Mouse (Mus musculus): ENCODE measurements around the gene Olfm1. TPM values are rescaled to one million over a fixed set of nuclear protein-coding genes. Genes with fewer than 3 reads are reported as not detected.

Gene Olfm1
- polyA plus RNA-seq, 1 experiment from 2014 or later: 377 TPM

GRCm38 (mm10) chr2:28240920-28241319 is 48.1 kb downstream of the Olfm1 start:
- no peak overlapping the region for H3K4me3 ChIP-seq (replicated peaks; ENCODE audit: low read length)
- H3K36me3 ChIP-seq (replicated peaks; ENCODE audit: control insufficient read depth, insufficient read depth): no peaks in the 10 kb centered on the region
- no peaks in the 10 kb centered on the region for H3K27me3 ChIP-seq (ENCODE audit: control insufficient read depth, insufficient read depth, low read length)
- DNase-seq (ENCODE audit: low spot score) (no peak), ATAC-seq (ENCODE audit: low FRiP score) (no peak)
- H3K27ac ChIP-seq: no peak overlapping the region
- no peak overlapping the region for H3K4me2 ChIP-seq (replicated peaks)
- H3K9ac ChIP-seq: no peak overlapping the region
- WGBS: 85% methylated on average over 3 of the region's 3 CpGs
- H3K9me3 ChIP-seq (ENCODE audit: control insufficient read depth, low read length): no peaks in the 10 kb centered on the region
- no peaks in the 10 kb centered on the region for H3K4me1 ChIP-seq (replicated peaks; ENCODE audit: control insufficient read depth, insufficient read depth, low read length)

GRCm38 (mm10) chr2:28241520-28242221 is 48.9 kb downstream of the Olfm1 start:
- ATAC-seq (ENCODE audit: low FRiP score): no peak
- no peaks in the 10 kb centered on the region for H3K27me3 ChIP-seq (ENCODE audit: control insufficient read depth, insufficient read depth, low read length)
- no peaks in the 10 kb centered on the region for H3K9me3 ChIP-seq (ENCODE audit: control insufficient read depth, low read length)
- H3K4me2 ChIP-seq (replicated peaks): no peak overlapping the region
- no peak for DNase-seq (ENCODE audit: low spot score)
- 0 out of 2 replicates have a peak overlapping the region, but pooled peaks have one; percentile 22 for H3K27ac ChIP-seq
- WGBS: 66% methylated on average over 17 of the region's 17 CpGs
- no peaks in the 10 kb centered on the region for H3K4me1 ChIP-seq (replicated peaks; ENCODE audit: control insufficient read depth, insufficient read depth, low read length)
- H3K9ac ChIP-seq: no peak overlapping the region
- H3K4me3 ChIP-seq (replicated peaks; ENCODE audit: low read length): no peak overlapping the region
- no peaks in the 10 kb centered on the region for H3K36me3 ChIP-seq (replicated peaks; ENCODE audit: control insufficient read depth, insufficient read depth)

GRCm38 (mm10) chr2:28242222-28242543 is 49.4 kb downstream of the Olfm1 start:
- H3K4me3 ChIP-seq (replicated peaks; ENCODE audit: low read length): no peak overlapping the region
- ATAC-seq (ENCODE audit: low FRiP score): no peak
- no peak for DNase-seq (ENCODE audit: low spot score)
- H3K9ac ChIP-seq: no peak overlapping the region
- H3K27me3 ChIP-seq (ENCODE audit: control insufficient read depth, insufficient read depth, low read length): no peaks in the 10 kb centered on the region
- H3K36me3 ChIP-seq (replicated peaks; ENCODE audit: control insufficient read depth, insufficient read depth): no peaks in the 10 kb centered on the region
- no peak overlapping the region for H3K4me2 ChIP-seq (replicated peaks)
- no peaks in the 10 kb centered on the region for H3K4me1 ChIP-seq (replicated peaks; ENCODE audit: control insufficient read depth, insufficient read depth, low read length)
- WGBS: 72% methylated on average over 5 of the region's 5 CpGs
- H3K27ac ChIP-seq: 0 out of 2 replicates have a peak overlapping the region, but pooled peaks have one; percentile 22
- H3K9me3 ChIP-seq (ENCODE audit: control insufficient read depth, low read length): no peaks in the 10 kb centered on the region

- H3K27me3 ChIP-seq (ENCODE audit: control insufficient read depth, insufficient read depth, low read length): no peaks in the 10 kb centered on the region
- H3K9ac ChIP-seq: no peak overlapping the region
- H3K4me1 ChIP-seq (replicated peaks; ENCODE audit: control insufficient read depth, insufficient read depth, low read length): no peaks in the 10 kb centered on the region
- H3K4me3 ChIP-seq (replicated peaks; ENCODE audit: low read length): no peak overlapping the region
- no peaks in the 10 kb centered on the region for H3K36me3 ChIP-seq (replicated peaks; ENCODE audit: control insufficient read depth, insufficient read depth)
- H3K27ac ChIP-seq: no peak overlapping the region
- ATAC-seq (ENCODE audit: low FRiP score) (no peak), DNase-seq (ENCODE audit: low spot score) (no peak)
- H3K9me3 ChIP-seq (ENCODE audit: control insufficient read depth, low read length): no peaks in the 10 kb centered on the region
- H3K4me2 ChIP-seq (replicated peaks): no peak overlapping the region
- WGBS: 58% methylated on average over 8 of the region's 8 CpGs
Measured at GRCm38 (mm10) chr2:28244667-28245395, 52.0 kb downstream of the Olfm1 start.

- no peak overlapping the region for H3K4me3 ChIP-seq (replicated peaks; ENCODE audit: low read length)
- DNase-seq (ENCODE audit: low spot score): no peak
- no peak overlapping the region for H3K27ac ChIP-seq
- H3K36me3 ChIP-seq (replicated peaks; ENCODE audit: control insufficient read depth, insufficient read depth): no peaks in the 10 kb centered on the region
- H3K27me3 ChIP-seq (ENCODE audit: control insufficient read depth, insufficient read depth, low read length): no peaks in the 10 kb centered on the region
- peaks cover 4% of the 10 kb centered on the region; the same call in 1 of the 2 replicates for H3K4me1 ChIP-seq (replicated peaks; ENCODE audit: control insufficient read depth, insufficient read depth, low read length)
- H3K9me3 ChIP-seq (ENCODE audit: control insufficient read depth, low read length): no peaks in the 10 kb centered on the region
- WGBS: 75% methylated on average over 5 of the region's 5 CpGs
- no peak overlapping the region for H3K9ac ChIP-seq
- H3K4me2 ChIP-seq (replicated peaks): no peak overlapping the region
- ATAC-seq (ENCODE audit: low FRiP score): no peak
Measured at GRCm38 (mm10) chr2:28246110-28246653, 53.4 kb downstream of the Olfm1 start.

GRCm38 (mm10) chr2:28247098-28247497 is 54.3 kb downstream of the Olfm1 start:
- H3K4me3 ChIP-seq (replicated peaks; ENCODE audit: low read length): no peak overlapping the region
- no peak for DNase-seq (ENCODE audit: low spot score)
- no peak overlapping the region for H3K27ac ChIP-seq
- peaks cover 10% of the 10 kb centered on the region; the same call in 1 of the 2 replicates for H3K4me1 ChIP-seq (replicated peaks; ENCODE audit: control insufficient read depth, insufficient read depth, low read length)
- 62% methylated on average over 11 of the region's 11 CpGs for WGBS
- no peak overlapping the region for H3K9ac ChIP-seq
- no peak for ATAC-seq (ENCODE audit: low FRiP score)
- H3K36me3 ChIP-seq (replicated peaks; ENCODE audit: control insufficient read depth, insufficient read depth): no peaks in the 10 kb centered on the region
- H3K4me2 ChIP-seq (replicated peaks): no peak overlapping the region
- no peaks in the 10 kb centered on the region for H3K27me3 ChIP-seq (ENCODE audit: control insufficient read depth, insufficient read depth, low read length)
- H3K9me3 ChIP-seq (ENCODE audit: control insufficient read depth, low read length): no peaks in the 10 kb centered on the region

GRCm38 (mm10) chr2:28252554-28252953 is 59.8 kb downstream of the Olfm1 start:
- H3K4me2 ChIP-seq (replicated peaks): no peak overlapping the region
- H3K27me3 ChIP-seq (ENCODE audit: control insufficient read depth, insufficient read depth, low read length): no peaks in the 10 kb centered on the region
- H3K4me1 ChIP-seq (replicated peaks; ENCODE audit: control insufficient read depth, insufficient read depth, low read length): peaks cover 10% of the 10 kb centered on the region; the same call in 1 of the 2 replicates
- ATAC-seq (ENCODE audit: low FRiP score) (no peak), DNase-seq (ENCODE audit: low spot score) (no peak)
- WGBS: 63% methylated on average over 4 of the region's 4 CpGs
- H3K4me3 ChIP-seq (replicated peaks; ENCODE audit: low read length): no peak overlapping the region
- H3K36me3 ChIP-seq (replicated peaks; ENCODE audit: control insufficient read depth, insufficient read depth): no peaks in the 10 kb centered on the region
- H3K9me3 ChIP-seq (ENCODE audit: control insufficient read depth, low read length): no peaks in the 10 kb centered on the region
- H3K9ac ChIP-seq: no peak overlapping the region
- no peak overlapping the region for H3K27ac ChIP-seq

- Histone ChIP-seq H3K27ac (no peak overlapping the region), H3K4me1 (replicated peaks; ENCODE audit: control insufficient read depth, insufficient read depth, low read length) (peaks cover 7% of the 10 kb centered on the region; the same call in 1 of the 2 replicates), H3K27me3 (ENCODE audit: control insufficient read depth, insufficient read depth, low read length) (no peaks in the 10 kb centered on the region), H3K4me2 (replicated peaks) (no peak overlapping the region), H3K4me3 (replicated peaks; ENCODE audit: low read length) (no peak overlapping the region), H3K36me3 (replicated peaks; ENCODE audit: control insufficient read depth, insufficient read depth) (no peaks in the 10 kb centered on the region), H3K9me3 (ENCODE audit: control insufficient read depth, low read length) (no peaks in the 10 kb centered on the region), H3K9ac (no peak overlapping the region)
- 96% methylated on average over 7 of the region's 7 CpGs for WGBS
- ATAC-seq (ENCODE audit: low FRiP score): no peak
- no peak for DNase-seq (ENCODE audit: low spot score)
Measured at GRCm38 (mm10) chr2:28256029-28256428, 63.2 kb downstream of the Olfm1 start.

GRCm38 (mm10) chr2:28261438-28261837 is 68.6 kb downstream of the Olfm1 start:
- H3K9me3 ChIP-seq (ENCODE audit: control insufficient read depth, low read length): no peaks in the 10 kb centered on the region
- 59% methylated on average over 3 of the region's 3 CpGs for WGBS
- no peak overlapping the region for H3K4me2 ChIP-seq (replicated peaks)
- H3K4me1 ChIP-seq (replicated peaks; ENCODE audit: control insufficient read depth, insufficient read depth, low read length): no peaks in the 10 kb centered on the region
- no peaks in the 10 kb centered on the region for H3K27me3 ChIP-seq (ENCODE audit: control insufficient read depth, insufficient read depth, low read length)
- H3K4me3 ChIP-seq (replicated peaks; ENCODE audit: low read length): no peak overlapping the region
- H3K27ac ChIP-seq: no peak overlapping the region
- no peaks in the 10 kb centered on the region for H3K36me3 ChIP-seq (replicated peaks; ENCODE audit: control insufficient read depth, insufficient read depth)
- no peak overlapping the region for H3K9ac ChIP-seq
- ATAC-seq (ENCODE audit: low FRiP score): no peak
- no peak for DNase-seq (ENCODE audit: low spot score)

Measured in hindbrain, embryonic 14.5 days (tissue).